Mouse (Mus musculus): Measurements from ENCODE around the gene Ndfip2. TPM values are rescaled to one million over a fixed set of nuclear protein-coding genes. Genes with fewer than 3 reads are reported as not detected.

Ndfip2 gene
- total and polyA plus RNA-seq, 3 experiments: 13.7 to 26.3 TPM; not detected in 1

DNA sequence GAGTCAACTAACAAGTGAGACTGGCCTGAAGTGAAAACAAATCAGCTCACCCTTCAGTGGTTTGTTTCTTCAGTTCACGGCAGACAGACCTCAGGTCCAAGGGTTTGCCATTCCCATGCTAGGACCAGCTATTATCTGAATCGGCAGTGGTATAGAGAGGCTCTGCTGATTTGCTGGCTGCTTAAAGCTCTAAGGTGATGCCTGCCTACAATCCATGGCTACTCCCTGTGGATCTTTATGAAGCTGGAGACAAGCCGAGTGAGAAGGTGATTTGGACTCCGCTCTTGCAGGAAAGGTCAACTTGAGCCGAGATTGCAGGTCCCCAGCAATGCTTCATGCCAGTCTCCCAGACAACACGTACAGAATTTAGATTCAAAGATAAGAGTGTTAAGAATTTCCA lies 8.7 kb downstream of the Ndfip2 start:
- Histone ChIP-seq H3K9me3 (replicated peaks; ENCODE audit: insufficient read depth, low read length) (no peaks in the 10 kb centered on the region), H3K79me2 (ENCODE audit: control insufficient read depth, insufficient read depth, low read length, poor library complexity) (peaks cover 6% of the 10 kb centered on the region), H3K36me3 (ENCODE audit: control insufficient read depth in 1 of 2, insufficient read depth in 2 of 2, low read length in 2 of 2) (peaks cover 0 to 4% of the 10 kb centered on the region in 2 experiments; a peak in 2 of 4 replicates), H3K27ac (ENCODE audit: control insufficient read depth, low read depth, low read length) (no peak overlapping the region), H3K4me1 (ENCODE audit: control insufficient read depth in 1 of 2, insufficient read depth in 2 of 2, low read length in 2 of 2) (peaks cover 1 to 2% of the 10 kb centered on the region in 2 experiments; a peak in 1 of 4 replicates), H3K9ac (ENCODE audit: control insufficient read depth, low read depth, low read length, poor library complexity, severe bottlenecking) (no peak overlapping the region), H3K4me3 (ENCODE audit: control insufficient read depth in 1 of 2, insufficient read depth in 1 of 2, low read depth in 2 of 2, low read length in 2 of 2) (no peak overlapping the region), H3K27me3 (ENCODE audit: control insufficient read depth in 1 of 2, insufficient read depth in 2 of 2, low read length in 2 of 2) (no peaks in the 10 kb centered on the region)
- no peak for DNase-seq (ENCODE audit: low read depth, low spot score)
- TF ChIP-seq MYB (IDR thresholded peaks at IDR 0.05; ENCODE audit: low read depth, low read length) (no peak), NRF1 (IDR thresholded peaks at IDR 0.05; ENCODE audit: insufficient read depth, low read depth, low read length, poor library complexity, severe bottlenecking) (no peak), E2F4 (IDR thresholded peaks at IDR 0.05; ENCODE audit: borderline replicate concordance, low read depth, low read length) (no peak), ELF1 (IDR thresholded peaks at IDR 0.05; ENCODE audit: low read depth, low read length) (no peak), MYC (IDR thresholded peaks at IDR 0.05; ENCODE audit: low read depth, low read length) (no peak), GATA1 (IDR thresholded peaks at IDR 0.05; ENCODE audit: low read depth, low read length) (no peak), TBP (IDR thresholded peaks at IDR 0.05; ENCODE audit: low read depth, low read length) (no peak), BHLHE40 (IDR thresholded peaks at IDR 0.05; ENCODE audit: borderline replicate concordance, low read depth, low read length) (no peak), SIN3A (IDR thresholded peaks at IDR 0.05; ENCODE audit: low read length) (no peak)

DNA sequence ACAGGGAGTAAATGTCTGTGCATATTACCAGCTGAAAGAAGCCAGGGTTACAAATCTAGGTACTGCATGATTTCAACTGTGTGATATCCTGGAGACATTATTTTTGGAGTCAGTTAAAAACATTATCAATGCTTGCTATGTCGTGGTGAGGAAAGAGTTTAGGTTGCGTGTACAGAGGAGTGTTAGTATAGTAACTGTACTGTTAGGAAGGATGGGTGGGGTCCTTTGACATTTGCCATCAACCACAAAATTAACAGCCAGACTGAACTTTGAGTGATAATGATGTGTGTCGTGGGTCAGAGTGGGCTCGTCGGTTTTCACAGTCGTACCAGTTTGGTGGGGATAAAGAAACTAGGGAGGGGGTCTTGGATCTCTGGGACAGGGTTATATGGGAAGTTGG lies 13.7 kb downstream of the Ndfip2 start:
- Histone ChIP-seq H3K27ac (ENCODE audit: control insufficient read depth, low read depth, low read length) (no peak overlapping the region), H3K27me3 (ENCODE audit: control insufficient read depth in 1 of 2, insufficient read depth in 2 of 2, low read length in 2 of 2) (no peaks in the 10 kb centered on the region), H3K4me1 (ENCODE audit: control insufficient read depth in 1 of 2, insufficient read depth in 2 of 2, low read length in 2 of 2) (peaks cover 2% of the 10 kb centered on the region in 2 experiments; a peak in 1 of 4 replicates), H3K9me3 (replicated peaks; ENCODE audit: insufficient read depth, low read length) (no peaks in the 10 kb centered on the region), H3K9ac (ENCODE audit: control insufficient read depth, low read depth, low read length, poor library complexity, severe bottlenecking) (no peak overlapping the region), H3K79me2 (ENCODE audit: control insufficient read depth, insufficient read depth, low read length, poor library complexity) (peaks cover 3% of the 10 kb centered on the region; the same call in 1 of the 2 replicates), H3K36me3 (ENCODE audit: control insufficient read depth in 1 of 2, insufficient read depth in 2 of 2, low read length in 2 of 2) (peaks cover 0 to 4% of the 10 kb centered on the region in 2 experiments; a peak in 2 of 4 replicates), H3K4me3 (ENCODE audit: control insufficient read depth in 1 of 2, insufficient read depth in 1 of 2, low read depth in 2 of 2, low read length in 2 of 2) (no peak overlapping the region)
- peak; percentile 18 for DNase-seq (ENCODE audit: low read depth, low spot score)
- peak in 1 of 2 experiments; percentile 17; a peak in 1 of 4 replicates for TF ChIP-seq EP300 (IDR thresholded peaks at IDR 0.05; ENCODE audit: low read depth in 1 of 2, low read length in 2 of 2)
- no peak for TF ChIP-seq MAZ (IDR thresholded peaks at IDR 0.05; ENCODE audit: low read depth, low read length)
- no peak for TF ChIP-seq USF2 (IDR thresholded peaks at IDR 0.05; ENCODE audit: borderline replicate concordance in 1 of 2, insufficient read depth in 1 of 2, low read depth in 1 of 2, low read length in 2 of 2)
- no peak for TF ChIP-seq TCF12 (IDR thresholded peaks at IDR 0.05; ENCODE audit: low read depth, low read length)
- TF ChIP-seq KAT2A (conservative IDR thresholded peaks at IDR 0.05; ENCODE audit: low read depth, low read length): no peak
- no peak for TF ChIP-seq SIN3A (IDR thresholded peaks at IDR 0.05; ENCODE audit: low read length)
